Mouse (Mus musculus) liver, embryonic 15.5 days (tissue): ENCODE measurements around the gene Cyp26b1. TPM values are rescaled to one million over a fixed set of nuclear protein-coding genes. Genes with fewer than 3 reads are reported as not detected.

Source experiments
- ATAC-seq: fragments of 200-750 bp; cut with Nextera tagmentation; 2 replicates; pipeline ENCODE4 v1.8.0; 2017; ENCODE audit warnings: moderate number of reproducible peaks, mild to moderate bottlenecking, moderate library complexity; ENCODE audit not compliant: insufficient read depth
- H3K27ac ChIP-seq: fragments of 300-500 bp; sonication (generic); replicated peaks from 2 replicates; pipeline ENCODE4 v1.5.1; 2015; ENCODE audit warnings: mild to moderate bottlenecking, inconsistent platforms
- H3K27me3 ChIP-seq: fragments of 300-500 bp; sonication (generic); 2 replicates; pipeline ENCODE4 v1.6.1; 2015; ENCODE audit warnings: mild to moderate bottlenecking, inconsistent platforms
- H3K36me3 ChIP-seq: fragments of 300-500 bp; sonication (generic); replicated peaks from 2 replicates; pipeline ENCODE4 v1.6.1; 2015; ENCODE audit warnings: moderate library complexity, mild to moderate bottlenecking, inconsistent platforms
- H3K4me1 ChIP-seq: fragments of 300-500 bp; sonication (generic); replicated peaks from 2 replicates; pipeline ENCODE4 v1.6.1; 2015; ENCODE audit warnings: inconsistent platforms
- H3K4me2 ChIP-seq: fragments of 300-500 bp; sonication (generic); 2 replicates; pipeline ENCODE4 v1.6.1; 2015; ENCODE audit warnings: moderate library complexity, mild to moderate bottlenecking, inconsistent platforms
- H3K4me3 ChIP-seq: fragments of 300-500 bp; sonication (generic); replicated peaks from 2 replicates; pipeline ENCODE4 v1.5.1; 2015; ENCODE audit warnings: mild to moderate bottlenecking, inconsistent platforms
- H3K9ac ChIP-seq: fragments of 300-500 bp; sonication (generic); 2 replicates; pipeline ENCODE4 v1.6.1; 2015; ENCODE audit warnings: moderate library complexity, mild to moderate bottlenecking, inconsistent platforms
- H3K9me3 ChIP-seq: fragments of 300-500 bp; sonication (generic); replicated peaks from 2 replicates; pipeline ENCODE4 v1.6.1; 2016; ENCODE audit warnings: inconsistent platforms
- WGBS: fragments of 180-500 bp; shearing (Covaris S2); methylation state at CpG from one replicate; pipeline ENCODE4 v1.1.7; 2015; ENCODE audit warnings: mixed read lengths; ENCODE audit not compliant: insufficient replicate concordance; 5-methylcytosine and 5-hydroxymethylcytosine counted together
- polyA plus RNA-seq: library from polyadenylated mRNA; unstranded; fragments of >200 nt; fragmentation: Nextera tagmentation; extraction: Ambion mirVana; gene quantifications from 2 replicates; pipeline ENCODE4 v1.2.1, GENCODE M21; 2015

Gene Cyp26b1
- 0.05 and 0.09 TPM in 2 replicates for polyA plus RNA-seq

DNA sequence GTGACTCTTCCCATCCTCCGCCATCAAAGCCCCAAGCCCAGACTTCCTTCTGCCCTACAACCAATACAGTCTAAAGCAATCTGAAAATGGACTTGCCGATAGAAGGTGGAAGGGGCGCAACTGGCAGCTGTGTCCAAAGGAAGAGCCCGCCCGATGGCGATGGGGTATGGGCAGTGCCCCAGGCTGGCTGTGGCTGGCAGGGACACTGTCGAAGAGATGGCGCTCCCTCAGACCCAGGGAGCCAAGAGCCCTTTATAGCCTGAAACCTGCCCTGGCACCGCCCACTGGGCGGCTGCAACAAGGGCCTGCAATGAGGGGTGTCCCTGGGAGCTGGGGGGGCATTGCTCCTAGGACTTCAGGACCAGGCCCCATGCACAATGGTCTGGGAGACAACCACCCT, at the start of gene Cyp26b1:
Cyp26b1 (minus strand) TSS at position 216 of the 400 bp plus-strand sequence.
- H3K4me3 ChIP-seq: no peak within 1 kb of the TSS
- 81% methylated on average over 10 of the region's 10 CpGs for whole genome bisulfite sequencing
- no peak within 1 kb of the TSS for H3K4me2 ChIP-seq
- no peak within 1 kb of the TSS for H3K9ac ChIP-seq
- H3K27me3 ChIP-seq: peaks cover 44% of the 10 kb centered on the region
- no peaks in the 10 kb centered on the region for H3K9me3 ChIP-seq
- H3K36me3 ChIP-seq: no peaks in the 10 kb centered on the region
- no peak for ATAC-seq
- no peak within 1 kb of the TSS for H3K27ac ChIP-seq
- peaks cover 5% of the 10 kb centered on the region; the same call in 1 of the 2 replicates for H3K4me1 ChIP-seq

DNA sequence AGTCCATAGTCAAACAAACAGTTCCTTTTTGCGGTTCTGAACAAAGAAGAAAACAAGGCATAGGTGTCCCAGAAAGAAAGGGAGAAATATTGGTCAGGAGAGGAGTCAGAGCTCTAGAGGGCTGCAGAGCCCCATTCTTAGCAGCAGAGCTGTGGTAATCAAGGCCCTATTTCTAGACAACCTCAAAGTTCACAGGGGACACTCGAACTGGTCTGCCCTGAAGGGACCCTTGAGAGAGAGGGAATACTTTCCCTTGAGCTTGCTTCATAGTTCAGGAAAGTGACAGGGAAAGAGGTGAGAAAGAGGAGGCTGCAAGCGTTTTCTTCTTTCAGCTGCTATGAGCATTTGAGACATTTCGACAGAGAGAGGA, 47.3 kb upstream of the Cyp26b1 start:
- H3K4me2 ChIP-seq: no peak overlapping the region
- H3K4me3 ChIP-seq: no peak overlapping the region
- H3K27ac ChIP-seq: no peak overlapping the region
- 31% methylated on average over 4 of the region's 4 CpGs for WGBS
- H3K9ac ChIP-seq: no peak overlapping the region
- H3K4me1 ChIP-seq: peaks cover 13% of the 10 kb centered on the region
- H3K27me3 ChIP-seq: no peaks in the 10 kb centered on the region
- no peak for ATAC-seq
- no peaks in the 10 kb centered on the region for H3K36me3 ChIP-seq
- H3K9me3 ChIP-seq: no peaks in the 10 kb centered on the region

DNA sequence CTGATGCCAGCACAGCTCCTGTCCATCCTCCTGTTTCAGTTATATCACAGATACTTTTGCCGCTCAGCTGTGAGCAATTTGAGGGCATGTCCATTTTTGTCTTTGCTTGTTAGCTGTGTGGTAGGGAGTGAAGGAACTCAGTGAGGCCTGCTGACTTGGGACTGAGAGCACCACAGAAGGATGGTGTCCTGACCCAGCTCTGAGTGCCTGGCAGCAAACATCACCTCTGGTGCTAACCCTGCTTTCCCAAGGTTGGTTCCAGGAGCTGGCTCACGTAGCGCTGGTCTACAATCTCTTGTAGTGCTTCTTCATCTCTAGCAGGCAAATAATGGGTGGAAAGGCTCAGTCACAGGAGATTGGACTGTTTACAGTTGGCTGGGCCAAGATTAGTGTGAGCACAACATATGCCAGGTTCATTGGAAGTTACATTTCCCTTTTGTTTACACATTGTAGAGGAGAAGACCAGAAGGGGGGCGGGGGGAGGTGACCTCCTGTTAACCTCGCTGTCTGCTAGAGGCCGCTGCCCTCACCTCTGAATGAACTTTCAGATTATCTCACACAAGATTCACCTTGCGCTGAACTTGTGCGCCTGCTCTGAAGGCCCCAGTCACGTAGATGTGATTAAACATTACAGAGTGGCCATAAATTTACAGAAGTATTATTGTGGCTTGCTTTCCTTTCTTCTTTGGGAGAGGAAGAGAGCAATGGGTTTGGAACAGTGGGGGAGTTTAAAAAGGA, 46.8 kb upstream of the Cyp26b1 start:
- Histone ChIP-seq H3K27ac (no peak overlapping the region), H3K4me2 (peak overlapping the region; percentile 13), H3K4me3 (no peak overlapping the region), H3K36me3 (no peaks in the 10 kb centered on the region), H3K9ac (no peak overlapping the region), H3K4me1 (peaks cover 13% of the 10 kb centered on the region), H3K27me3 (no peaks in the 10 kb centered on the region), H3K9me3 (no peaks in the 10 kb centered on the region)
- WGBS: 33% methylated on average over 9 of the region's 9 CpGs
- ATAC-seq: peak; percentile 74

DNA sequence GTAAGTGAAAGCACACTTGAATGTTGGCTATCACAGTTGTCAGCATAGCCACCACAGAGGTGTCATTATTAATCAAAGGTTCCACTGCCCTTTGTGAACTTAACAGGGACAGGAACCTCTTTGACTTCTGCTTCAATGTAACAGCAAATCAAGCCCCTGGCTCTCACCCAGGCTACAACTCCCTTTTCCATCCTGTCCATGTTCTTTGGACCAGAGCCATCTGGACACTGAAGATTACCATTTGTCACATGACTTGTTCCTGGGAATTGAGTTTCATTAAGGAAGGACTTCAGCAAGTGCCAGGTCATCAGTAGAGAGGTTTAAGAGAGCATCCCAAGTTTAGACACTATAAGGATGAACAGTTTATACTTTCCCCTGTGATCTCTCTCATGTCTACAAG, 44.5 kb upstream of the Cyp26b1 start:
- H3K9me3 ChIP-seq: no peaks in the 10 kb centered on the region
- no peaks in the 10 kb centered on the region for H3K27me3 ChIP-seq
- H3K4me3 ChIP-seq: no peak overlapping the region
- H3K27ac ChIP-seq: no peak overlapping the region
- no peak overlapping the region for H3K9ac ChIP-seq
- H3K4me1 ChIP-seq: peaks cover 13% of the 10 kb centered on the region
- no peak overlapping the region for H3K4me2 ChIP-seq
- no peak for ATAC-seq
- H3K36me3 ChIP-seq: no peaks in the 10 kb centered on the region

DNA sequence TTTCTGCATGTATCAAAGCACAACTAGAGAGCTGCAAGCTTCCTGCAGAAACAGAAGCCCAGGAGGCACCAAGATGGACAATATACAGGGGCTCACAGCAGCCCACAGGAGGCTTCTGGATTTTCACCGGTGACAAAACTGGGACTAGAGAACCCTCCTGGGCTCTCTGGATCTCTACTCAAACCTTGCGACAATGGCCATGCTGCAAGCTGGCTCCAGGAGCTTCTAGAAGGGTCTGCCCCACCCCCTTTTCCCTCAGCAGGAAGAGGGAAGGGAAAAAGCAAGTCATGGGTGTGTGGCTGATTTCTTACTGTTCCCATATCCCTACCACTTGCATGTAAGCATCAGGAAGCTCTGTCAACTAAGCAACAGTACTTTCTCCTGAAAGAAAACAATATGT, 37.9 kb upstream of the Cyp26b1 start:
- H3K4me1 ChIP-seq: 0 out of 2 replicates have a peak, but pooled peaks cover 3% of the 10 kb centered on the region
- H3K4me3 ChIP-seq: no peak overlapping the region
- no peak overlapping the region for H3K4me2 ChIP-seq
- ATAC-seq: no peak
- no peaks in the 10 kb centered on the region for H3K27me3 ChIP-seq
- H3K36me3 ChIP-seq: no peaks in the 10 kb centered on the region
- H3K9ac ChIP-seq: no peak overlapping the region
- no peak overlapping the region for H3K27ac ChIP-seq
- no peaks in the 10 kb centered on the region for H3K9me3 ChIP-seq
- 75% methylated on average over 2 of the region's 2 CpGs for WGBS

DNA sequence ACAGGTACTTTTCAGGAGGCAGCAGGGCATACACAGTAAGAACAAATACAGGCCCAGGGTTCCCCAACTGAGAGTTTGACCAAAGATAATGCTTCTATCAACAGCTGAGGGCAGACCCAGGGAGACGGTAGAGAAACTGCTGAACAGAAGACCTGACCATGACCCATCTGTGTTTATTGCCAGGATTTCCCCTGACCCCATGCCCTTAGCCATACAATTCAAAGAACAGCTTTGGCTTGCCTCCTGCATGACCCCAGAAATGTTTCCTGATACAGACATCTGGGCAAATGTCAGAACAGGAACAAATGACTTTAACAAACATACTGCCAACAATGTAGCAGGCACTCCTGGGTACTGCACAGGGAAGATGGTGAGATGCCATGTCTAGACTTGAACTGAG, 36.6 kb upstream of the Cyp26b1 start:
- no peak for ATAC-seq

DNA sequence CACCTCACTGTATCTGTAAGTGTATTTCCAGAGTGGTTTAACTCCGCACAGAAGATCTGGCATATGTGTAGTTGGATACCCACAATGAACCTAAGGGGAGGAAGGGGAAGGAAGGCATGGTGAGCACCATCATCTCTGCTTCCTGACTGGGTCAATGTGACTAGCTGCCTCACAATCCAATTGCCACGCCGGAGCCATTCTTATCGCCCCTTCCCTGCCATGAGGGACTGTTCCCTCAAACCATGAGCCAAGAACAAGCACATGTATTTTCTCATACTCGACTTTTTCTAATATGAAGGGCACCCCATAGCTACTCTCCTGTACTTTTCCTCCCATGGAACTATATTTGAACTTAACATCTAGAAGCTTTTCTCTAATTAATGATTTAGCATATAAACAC, 35.1 kb upstream of the Cyp26b1 start:
- no peaks in the 10 kb centered on the region for H3K36me3 ChIP-seq
- no peak for ATAC-seq
- no peak overlapping the region for H3K27ac ChIP-seq
- WGBS: 59% methylated on average over 5 of the region's 5 CpGs
- no peak overlapping the region for H3K9ac ChIP-seq
- H3K9me3 ChIP-seq: no peaks in the 10 kb centered on the region
- no peak overlapping the region for H3K4me3 ChIP-seq
- 0 out of 2 replicates have a peak, but pooled peaks cover 3% of the 10 kb centered on the region for H3K4me1 ChIP-seq
- H3K4me2 ChIP-seq: no peak overlapping the region
- no peaks in the 10 kb centered on the region for H3K27me3 ChIP-seq

More for the DNA sequence above, 36.6 kb upstream of the Cyp26b1 start:
- H3K27me3 ChIP-seq: no peaks in the 10 kb centered on the region
- H3K4me2 ChIP-seq: no peak overlapping the region
- no peak overlapping the region for H3K9ac ChIP-seq
- H3K4me3 ChIP-seq: no peak overlapping the region
- no peak overlapping the region for H3K27ac ChIP-seq
- H3K4me1 ChIP-seq: 0 out of 2 replicates have a peak, but pooled peaks cover 3% of the 10 kb centered on the region
- WGBS: 7% methylated on average over 1 of the region's 1 CpGs
- no peaks in the 10 kb centered on the region for H3K36me3 ChIP-seq
- no peaks in the 10 kb centered on the region for H3K9me3 ChIP-seq

DNA sequence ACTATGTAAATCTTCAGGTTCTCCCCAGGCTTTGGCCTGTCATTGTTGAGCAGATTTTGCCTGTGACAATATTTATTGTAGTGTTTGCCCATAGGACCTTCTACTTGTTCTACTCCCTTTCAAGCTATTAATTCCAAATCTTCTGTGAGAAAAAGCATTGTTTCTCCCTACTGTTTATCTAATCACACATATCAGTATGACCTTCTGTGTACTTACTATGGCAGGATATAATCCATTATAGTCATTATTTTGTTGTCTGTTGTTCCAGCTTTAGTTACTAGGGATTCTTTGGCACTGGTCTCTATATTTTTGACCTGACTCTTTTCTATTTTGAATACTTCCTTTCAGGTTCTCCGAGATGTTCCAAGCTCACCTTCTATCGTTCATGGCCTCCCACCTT, 32.7 kb upstream of the Cyp26b1 start:
- WGBS: 65% methylated on average over 2 of the region's 2 CpGs
- no peak overlapping the region for H3K27ac ChIP-seq
- H3K4me3 ChIP-seq: no peak overlapping the region
- no peaks in the 10 kb centered on the region for H3K27me3 ChIP-seq
- H3K36me3 ChIP-seq: no peaks in the 10 kb centered on the region
- H3K4me2 ChIP-seq: no peak overlapping the region
- H3K9ac ChIP-seq: no peak overlapping the region
- no peaks in the 10 kb centered on the region for H3K9me3 ChIP-seq
- H3K4me1 ChIP-seq: 0 out of 2 replicates have a peak, but pooled peaks cover 3% of the 10 kb centered on the region
- no peak for ATAC-seq

DNA sequence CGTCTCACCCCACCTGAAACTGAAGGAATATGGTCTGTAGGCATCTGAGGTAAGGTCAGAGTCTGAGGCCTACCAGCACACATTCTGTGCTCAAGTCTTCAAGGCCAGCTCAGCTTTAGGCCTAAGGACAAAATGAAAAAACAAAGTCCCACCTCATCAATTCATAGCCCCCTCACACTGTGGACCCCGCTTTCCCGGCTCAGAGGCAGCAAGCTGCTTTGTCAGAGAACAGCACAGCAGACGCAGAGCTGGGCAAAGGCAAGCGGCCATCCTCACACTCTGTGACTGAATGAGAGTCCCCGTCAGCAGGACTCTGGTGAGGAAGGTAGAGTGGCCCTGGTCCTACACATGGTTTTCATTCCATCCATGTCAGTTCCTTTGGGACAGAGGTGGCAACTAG, 25.5 kb upstream of the Cyp26b1 start:
- Histone ChIP-seq H3K9ac (no peak overlapping the region), H3K4me3 (no peak overlapping the region), H3K36me3 (no peaks in the 10 kb centered on the region), H3K27ac (no peak overlapping the region), H3K27me3 (no peaks in the 10 kb centered on the region), H3K9me3 (no peaks in the 10 kb centered on the region), H3K4me1 (no peaks in the 10 kb centered on the region), H3K4me2 (no peak overlapping the region)
- ATAC-seq: no peak
- 78% methylated on average over 6 of the region's 6 CpGs for WGBS

DNA sequence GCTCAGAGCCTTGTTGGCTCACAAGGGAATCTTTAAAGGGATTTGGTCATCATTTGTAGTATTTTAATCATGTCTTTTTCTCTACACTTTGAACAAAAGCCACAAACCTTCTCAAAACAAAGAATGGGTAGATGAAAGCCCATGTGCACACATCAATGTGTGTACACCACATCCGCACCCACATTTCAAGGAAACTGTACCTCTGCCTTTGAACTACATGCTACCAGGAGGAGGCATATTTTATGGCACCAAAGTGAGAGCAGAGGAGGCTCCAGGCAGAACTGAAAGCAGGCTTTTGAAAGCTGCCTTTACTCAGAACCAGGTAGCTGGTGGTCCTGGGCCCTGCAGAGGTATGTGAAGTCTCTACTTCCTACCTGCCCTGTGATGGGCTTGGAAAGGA, 23.3 kb upstream of the Cyp26b1 start:
- 76% methylated on average over 1 of the region's 1 CpGs for WGBS
- H3K36me3 ChIP-seq: no peaks in the 10 kb centered on the region
- ATAC-seq: no peak
- no peaks in the 10 kb centered on the region for H3K9me3 ChIP-seq
- no peak overlapping the region for H3K27ac ChIP-seq
- no peak overlapping the region for H3K4me3 ChIP-seq
- no peaks in the 10 kb centered on the region for H3K27me3 ChIP-seq
- no peak overlapping the region for H3K4me2 ChIP-seq
- H3K9ac ChIP-seq: no peak overlapping the region
- no peaks in the 10 kb centered on the region for H3K4me1 ChIP-seq

DNA sequence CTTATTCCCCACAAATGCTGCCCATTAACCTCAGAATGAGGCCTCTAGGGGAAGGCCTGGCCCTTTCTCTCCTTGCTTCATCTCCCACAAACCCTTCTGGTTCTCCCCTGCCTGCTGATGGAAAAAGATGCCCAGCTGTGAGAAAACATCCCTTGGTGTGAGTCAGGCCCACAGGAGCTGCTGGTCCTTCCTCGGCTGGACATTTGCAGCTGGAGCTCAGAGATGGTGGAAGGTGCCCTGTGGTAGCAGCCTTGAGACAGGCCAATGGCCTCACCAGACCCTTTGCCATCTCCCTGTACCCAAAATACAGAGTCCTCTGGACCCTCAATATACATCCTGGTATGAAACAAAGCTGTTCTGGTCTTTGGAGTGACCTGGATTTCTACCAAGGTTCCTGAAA, 22.9 kb upstream of the Cyp26b1 start:
- Histone ChIP-seq H3K27me3 (no peaks in the 10 kb centered on the region), H3K9me3 (no peaks in the 10 kb centered on the region), H3K9ac (no peak overlapping the region), H3K4me3 (no peak overlapping the region), H3K36me3 (no peaks in the 10 kb centered on the region), H3K4me2 (no peak overlapping the region), H3K27ac (no peak overlapping the region), H3K4me1 (no peaks in the 10 kb centered on the region)
- 47% methylated on average over 1 of the region's 1 CpGs for WGBS
- ATAC-seq: no peak

DNA sequence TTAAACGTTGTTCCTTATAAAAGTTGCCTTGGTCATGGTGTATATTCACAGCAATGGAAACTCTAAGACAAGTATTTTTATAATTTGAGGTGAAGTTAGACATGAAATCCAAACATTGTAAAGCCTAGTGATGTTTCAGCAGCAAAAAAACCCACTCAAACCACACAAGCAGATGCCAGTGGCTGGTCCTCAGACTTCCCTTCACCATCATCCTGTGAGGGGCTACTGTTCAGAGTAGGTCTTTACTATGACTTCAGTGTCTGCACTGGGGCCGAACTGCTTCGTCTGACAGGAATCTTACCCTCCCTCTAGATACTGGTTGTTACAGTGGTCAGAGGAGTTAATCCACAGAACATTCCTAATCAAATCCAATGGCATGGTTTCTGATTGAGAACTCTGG, 19.9 kb upstream of the Cyp26b1 start:
- Histone ChIP-seq H3K36me3 (no peaks in the 10 kb centered on the region), H3K4me1 (no peaks in the 10 kb centered on the region), H3K9me3 (no peaks in the 10 kb centered on the region), H3K27me3 (no peaks in the 10 kb centered on the region), H3K9ac (no peak overlapping the region), H3K4me2 (no peak overlapping the region), H3K4me3 (no peak overlapping the region), H3K27ac (no peak overlapping the region)
- no peak for ATAC-seq
- WGBS: 68% methylated on average over 3 of the region's 3 CpGs
